Mouse (Mus musculus) embryo, embryonic 10 days (tissue): ENCODE measurements around the gene Tsen34.

Experiments used
- DNase-seq: peaks from one replicate; pipeline ENCODE4 v3.0.0-alpha.2; 2015; ENCODE audit warnings: low spot score

Tsen34 gene

DNA sequence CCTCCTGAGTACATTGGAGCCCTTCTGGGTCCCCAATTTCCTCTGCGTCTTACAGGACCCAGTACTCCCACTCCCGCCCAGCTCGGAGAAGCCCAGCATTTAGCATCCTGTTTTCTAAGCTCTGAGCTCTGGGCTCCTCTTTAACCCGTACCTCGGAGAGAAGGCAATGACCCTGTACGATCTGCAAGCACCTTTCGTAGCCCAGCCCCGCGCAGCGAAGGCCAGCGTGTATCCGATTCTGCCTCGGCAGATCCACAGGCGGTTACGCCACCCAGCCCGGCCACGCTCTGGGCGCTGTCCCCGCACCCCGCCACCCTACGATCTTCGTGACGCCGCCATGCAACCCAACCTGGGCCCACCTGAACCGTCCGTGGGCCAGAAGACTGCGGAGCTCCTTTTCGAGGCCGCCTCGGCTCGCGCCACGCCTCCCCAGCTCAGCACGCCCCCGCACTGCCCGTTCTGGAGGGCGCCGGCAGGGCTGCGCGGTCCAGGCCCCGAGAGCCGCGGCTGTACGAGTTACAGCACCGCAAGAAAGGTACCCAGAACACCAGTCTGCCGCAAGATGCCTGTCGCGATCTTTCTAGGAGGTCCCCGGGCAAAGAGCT lies at the start of gene Tsen34:
Gene Tsen34, plus strand, starts transcription at position 482 of the 605 bp plus-strand sequence.
- DNase-seq = no peak

DNA sequence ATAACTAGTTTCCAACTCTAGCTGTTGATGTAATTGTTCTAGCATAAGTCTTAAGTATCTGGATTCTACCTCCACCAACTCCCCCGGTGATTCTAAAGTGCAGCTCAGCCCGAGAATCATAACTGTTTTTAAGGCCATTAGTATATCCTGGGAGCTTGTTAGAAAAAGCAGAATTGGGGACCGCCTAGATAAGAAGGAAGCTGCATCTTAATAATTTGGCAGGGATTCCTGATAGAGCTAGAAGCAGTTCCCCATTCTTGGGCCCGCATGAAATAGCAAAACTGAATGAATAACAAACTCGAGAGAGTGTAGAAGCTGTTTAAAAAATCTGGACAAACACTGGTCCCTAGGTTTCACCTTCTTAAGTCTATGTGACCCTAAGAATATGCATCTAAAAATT lies 49.3 kb upstream of the Tsen34 start:
- DNase-seq = no peak

DNA sequence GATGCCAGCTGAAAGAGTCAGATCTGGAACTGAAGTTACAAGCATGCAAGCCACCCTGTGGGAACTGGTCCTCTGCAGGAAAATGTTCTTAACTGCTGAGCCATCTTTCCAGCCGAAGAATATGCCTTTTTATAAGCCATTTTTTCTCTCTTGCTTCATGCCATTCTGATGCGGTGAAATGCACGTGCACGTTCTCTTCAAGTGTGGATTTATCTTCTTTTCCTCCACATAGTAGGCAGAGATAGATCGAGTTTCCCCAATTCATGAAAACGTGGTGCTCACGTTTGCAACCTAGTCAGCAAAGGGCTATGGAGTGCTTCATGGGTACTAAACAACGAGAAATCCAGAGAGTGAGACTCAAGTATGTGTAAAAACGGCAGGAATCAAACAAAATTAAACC lies 48.8 kb upstream of the Tsen34 start:
- no peak for DNase-seq

DNA sequence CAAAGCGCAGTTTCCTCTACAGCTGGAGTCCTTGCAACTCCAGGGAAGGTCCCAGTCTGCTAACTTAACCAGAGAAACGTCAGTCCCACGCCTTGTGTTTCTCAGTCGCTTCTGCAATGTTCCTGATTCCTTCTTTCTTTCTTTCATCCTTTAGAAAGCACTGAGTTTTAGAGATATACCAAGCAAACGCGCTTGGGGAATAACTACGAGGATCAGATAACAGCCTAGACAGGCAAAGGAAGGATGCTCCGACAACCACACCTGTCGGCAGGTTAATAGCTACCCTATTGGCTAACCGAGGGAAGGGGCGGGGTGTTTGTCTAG lies 48.4 kb upstream of the Tsen34 start:
- DNase-seq = peak; percentile 16

DNA sequence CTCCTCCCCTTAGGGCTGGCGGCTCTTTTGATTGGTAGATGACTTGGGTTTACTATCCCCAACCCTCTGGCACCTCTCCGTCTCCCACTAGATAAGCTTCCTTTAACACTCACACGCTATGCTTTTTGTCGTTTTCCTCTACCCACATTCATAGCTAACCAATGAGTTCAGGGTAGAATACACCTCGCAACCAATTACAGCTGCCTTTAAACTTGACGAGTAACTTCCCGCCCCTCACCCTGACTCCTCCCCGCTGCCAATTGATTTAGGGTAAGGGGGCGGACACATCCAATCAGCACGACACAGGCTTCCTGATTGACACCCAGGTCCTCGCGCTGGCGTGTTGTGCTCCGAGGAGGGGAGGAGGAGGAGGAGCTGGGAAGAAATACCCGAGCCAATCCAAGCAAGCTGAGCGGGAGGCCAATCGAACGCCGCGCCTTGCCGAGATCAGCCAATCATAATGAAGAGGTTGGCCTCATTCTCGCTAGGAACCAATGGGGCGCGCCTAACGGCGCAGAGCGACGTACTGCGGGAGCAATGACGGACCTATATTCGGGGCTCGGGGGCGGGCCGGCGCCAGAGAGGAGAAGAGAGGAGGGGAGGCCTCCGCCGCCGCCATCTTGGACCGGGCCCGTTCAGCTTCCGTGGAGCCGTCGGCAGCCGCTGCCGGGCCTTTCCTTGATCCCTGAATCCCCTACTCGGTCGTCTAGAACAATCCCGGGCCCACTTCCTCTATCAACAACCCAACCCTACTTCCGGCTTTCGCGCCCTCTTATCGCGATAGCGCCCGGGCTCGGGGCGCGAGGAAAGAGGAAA lies 47.8 kb upstream of the Tsen34 start, which contains the start of gene Cnot3:
Gene Cnot3, plus strand, starts transcription at position 597 of the 816 bp plus-strand sequence.
- DNase-seq = peak; percentile 99

DNA sequence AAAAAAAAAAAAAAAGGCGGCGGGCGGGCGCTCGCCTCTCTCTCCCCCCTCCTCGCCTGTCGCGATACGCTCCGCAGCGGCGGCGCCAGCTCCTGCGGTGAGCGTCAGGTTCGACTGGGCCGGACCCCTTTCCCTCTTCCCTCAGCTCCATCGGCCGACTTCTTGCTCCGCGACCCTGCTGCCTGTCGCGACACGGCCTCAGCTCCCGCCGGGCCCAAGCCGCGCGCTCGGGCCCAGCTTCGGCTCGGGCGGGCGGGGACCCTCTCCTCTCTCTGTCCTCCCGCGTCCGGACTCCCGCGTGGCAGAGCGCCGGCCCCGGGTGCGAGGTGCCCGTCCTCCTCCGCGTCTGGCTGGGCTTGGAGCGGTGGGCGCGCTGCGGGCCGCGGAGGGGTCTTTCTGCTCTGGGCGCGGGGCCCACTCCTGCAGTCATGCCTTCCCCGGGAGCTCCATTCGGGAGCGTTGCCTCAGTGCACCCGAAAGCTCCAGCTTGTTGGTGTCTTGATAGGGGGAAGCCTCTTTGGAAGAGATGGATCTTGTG lies 47.1 kb upstream of the Tsen34 start:
- DNase-seq = peak; percentile 42

DNA sequence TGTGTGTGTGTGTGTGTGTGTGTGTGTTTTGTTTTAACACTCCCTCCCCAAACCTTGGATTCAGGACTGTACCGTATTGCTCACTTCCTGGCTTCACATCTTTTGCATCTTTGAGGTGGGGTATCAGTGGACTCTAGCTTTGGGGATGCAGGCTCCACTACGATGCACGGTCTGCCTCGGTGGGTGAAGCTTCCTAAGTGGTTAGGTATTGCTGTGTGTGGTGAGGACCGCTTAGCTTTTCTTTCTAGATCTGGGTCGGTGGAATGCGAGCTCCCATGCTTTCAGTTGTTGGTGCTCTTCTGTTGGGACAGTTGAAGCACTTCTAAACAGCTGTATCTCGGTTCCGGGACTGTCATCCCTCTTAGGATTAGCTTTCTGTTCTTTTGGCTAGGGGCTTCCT lies 46.5 kb upstream of the Tsen34 start:
- DNase-seq = no peak

DNA sequence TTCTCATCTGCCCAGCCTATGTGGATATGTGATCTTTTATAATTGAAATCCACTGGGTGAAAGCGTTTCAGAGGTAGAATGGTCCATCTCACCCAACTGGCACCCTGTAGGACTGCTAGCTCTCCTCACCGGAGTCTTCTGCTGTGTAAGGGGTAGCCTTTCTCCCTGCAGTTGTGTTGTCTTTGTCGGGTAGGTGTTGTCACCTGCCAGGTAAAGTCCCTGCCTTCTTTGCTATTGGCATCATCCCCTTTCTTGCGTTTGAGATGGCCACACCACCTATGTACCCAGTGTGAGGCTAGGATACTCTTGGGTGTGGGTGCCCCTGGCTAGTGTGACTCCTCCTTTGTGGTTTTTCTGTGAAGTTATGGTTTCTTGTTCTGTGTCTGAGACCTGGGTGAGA lies 46.0 kb upstream of the Tsen34 start:
- DNase-seq = no peak

DNA sequence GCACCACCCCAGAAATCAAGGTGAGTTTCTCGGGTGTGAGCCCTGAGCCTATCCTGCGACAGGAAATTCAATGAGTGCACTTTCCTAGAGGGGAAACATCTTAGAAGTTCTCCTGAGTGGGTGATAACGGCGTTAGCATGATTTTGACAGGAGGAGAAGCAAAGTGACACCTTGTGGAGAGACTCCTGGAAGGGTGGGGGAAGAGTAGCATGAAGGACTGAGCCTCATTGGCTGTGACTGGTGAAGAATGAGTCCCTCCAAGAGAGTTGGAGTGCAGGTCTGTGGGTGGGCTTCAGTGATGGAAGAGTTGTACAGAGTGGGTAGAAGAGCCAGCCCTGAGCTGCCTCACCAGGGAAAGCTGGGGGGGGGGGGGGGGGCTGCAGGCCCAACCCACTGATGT lies 35.7 kb upstream of the Tsen34 start:
- no peak for DNase-seq

DNA sequence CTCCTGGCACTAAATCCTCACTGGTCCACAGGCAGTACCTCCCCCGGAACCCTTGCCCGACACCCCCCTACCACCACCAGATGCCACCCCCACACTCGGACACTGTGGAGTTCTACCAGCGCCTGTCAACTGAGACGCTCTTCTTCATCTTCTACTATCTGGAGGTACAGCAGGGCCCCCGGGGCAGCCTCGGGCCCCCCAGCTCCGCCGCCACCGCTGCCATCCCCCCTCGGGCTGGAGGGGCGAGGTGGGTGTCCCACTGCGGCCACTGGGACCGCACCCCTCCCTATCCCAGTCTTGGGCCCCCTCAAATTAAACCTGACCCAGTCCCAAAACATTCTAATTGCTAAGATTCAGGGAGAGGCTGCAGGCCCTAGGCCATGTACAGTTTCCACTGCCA lies 34.1 kb upstream of the Tsen34 start:
- DNase-seq = no peak

DNA sequence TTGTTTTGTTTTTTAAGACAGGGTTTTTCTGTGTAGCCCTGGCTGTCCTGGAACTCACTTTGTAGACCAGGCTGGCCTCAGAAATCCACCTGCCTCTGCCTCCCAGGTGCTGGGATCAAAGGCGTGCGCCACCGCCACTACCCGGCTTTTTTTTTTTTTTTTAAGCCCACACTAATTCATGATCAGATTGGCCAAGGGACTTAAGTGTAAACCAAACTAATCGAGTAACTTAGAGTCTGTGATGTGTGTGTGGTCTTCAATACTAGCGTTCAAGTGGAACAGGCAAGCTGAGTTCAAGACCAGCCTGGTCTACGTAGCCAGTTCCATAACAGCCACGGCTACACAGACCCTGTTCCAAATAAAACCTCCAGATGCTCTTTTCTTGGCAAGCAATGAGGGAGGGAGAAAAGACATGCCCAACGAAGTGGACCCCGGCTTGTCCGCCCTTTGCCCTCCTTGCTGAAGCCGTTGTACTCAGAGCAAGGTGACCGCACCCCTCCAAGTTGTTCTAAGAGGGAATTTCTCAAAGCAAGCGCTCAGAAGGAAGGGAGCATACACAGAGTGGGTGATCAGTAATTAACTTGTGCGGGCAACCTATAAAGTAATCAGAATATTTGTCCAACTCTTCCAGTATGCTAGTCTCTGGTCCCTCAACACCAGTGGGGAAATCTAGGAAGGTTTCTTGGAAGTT lies 28.0 kb upstream of the Tsen34 start:
- DNase-seq = peak; percentile 33

DNA sequence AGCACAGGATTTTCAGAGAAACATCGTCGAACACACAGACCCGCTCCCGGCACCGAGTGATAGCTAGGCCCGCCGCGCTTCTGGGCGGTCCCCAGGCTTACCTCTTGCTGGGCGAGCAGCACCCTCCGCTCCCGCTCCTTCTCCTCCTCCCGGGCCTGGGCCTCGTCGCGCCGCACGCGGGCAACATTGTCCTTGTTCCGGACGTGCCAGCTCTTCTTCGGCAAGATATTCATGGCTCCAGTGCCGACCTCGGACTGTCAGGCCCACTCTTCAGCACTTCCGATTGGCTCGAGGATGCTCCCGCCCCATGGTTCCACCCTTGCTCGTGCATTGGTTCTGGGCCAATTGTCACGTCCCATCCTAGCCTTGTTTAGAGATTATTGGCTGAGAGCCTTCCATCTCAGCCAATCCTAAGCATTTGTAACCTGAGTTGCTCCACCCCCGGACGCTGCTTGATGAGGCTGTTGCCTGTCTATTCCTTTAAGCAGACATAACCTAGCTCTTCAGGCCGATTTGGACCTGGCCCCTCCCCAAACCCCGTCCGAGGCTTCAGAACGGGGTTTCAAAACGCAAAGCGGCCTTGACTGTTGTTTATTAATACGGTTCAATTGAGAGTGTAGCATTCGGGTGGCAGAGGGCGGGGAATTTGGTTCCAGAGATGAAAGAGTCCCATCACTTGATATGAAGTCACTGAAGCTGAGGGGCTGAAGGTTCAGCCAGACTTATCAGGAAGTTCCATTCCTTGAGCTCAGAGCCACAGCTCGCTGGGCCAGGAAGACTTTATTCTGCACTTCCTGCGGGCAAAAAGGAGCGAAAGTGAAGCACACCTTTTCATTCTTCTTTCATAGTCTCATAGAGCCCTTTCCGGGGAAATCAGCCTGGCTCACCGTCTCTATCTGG lies 27.2 kb upstream of the Tsen34 start, which contains the start of gene Leng1:
Gene Leng1, minus strand, starts transcription at position 626 of the 900 bp plus-strand sequence.
- peak; percentile 98 for DNase-seq

DNA sequence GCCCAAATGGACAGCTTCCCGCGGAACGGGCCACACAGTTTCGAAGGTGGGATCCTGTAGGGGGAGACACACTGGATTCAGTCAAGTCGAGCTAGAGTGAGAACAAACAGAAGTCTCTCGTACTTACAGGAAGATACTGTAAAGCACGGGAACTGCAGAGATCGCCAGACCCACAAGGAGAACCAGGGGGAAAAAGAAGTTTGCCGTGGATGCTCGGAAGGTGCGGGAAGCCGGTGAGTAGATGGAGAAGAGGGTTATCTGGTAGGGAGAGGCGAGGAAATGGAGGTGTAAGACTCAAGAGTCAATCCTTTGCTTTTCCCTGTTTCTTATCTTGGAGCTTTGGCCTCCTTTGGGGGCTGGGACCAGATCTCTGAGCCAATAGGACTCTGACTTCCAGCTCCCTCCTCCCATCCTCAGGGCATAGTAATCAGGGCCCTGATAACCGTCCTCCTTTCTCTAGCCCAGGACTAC lies 25.7 kb upstream of the Tsen34 start:
- DNase-seq = peak; percentile 27

DNA sequence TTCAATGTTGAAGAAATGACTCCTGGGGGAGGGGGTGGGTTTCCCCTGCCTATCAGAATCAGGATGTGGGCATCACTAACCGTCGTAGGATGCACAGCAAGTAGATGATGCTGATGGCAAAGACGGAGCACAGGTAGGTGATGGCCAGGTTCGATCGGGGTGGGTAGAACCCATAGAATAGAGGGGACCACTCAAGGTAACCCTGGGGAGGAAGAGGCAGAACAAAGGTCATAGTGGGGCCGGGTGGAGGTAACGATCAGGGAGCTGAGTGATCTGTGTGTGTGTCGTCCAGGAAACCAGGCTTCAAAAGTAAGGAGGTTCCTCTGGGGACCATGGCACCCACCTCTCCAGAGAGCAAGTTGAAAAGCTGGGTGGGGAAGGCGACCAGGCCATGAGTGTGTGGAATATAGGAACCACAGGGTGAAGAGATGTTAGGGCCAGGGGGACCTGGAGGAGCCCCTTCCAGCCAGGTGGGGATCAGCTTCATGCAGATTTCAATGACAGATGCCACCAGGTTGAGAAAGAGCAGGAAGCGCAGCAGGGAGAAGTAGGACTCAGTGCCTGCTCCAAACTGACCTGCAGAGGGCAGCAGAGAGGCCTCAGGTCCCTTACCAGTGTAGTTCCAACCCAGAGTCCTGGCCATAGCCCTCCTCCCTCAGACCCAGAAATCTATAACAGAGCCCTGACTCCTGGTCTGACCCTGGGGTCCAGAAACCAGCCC lies 18.0 kb upstream of the Tsen34 start:
- peak; percentile 88 for DNase-seq

DNA sequence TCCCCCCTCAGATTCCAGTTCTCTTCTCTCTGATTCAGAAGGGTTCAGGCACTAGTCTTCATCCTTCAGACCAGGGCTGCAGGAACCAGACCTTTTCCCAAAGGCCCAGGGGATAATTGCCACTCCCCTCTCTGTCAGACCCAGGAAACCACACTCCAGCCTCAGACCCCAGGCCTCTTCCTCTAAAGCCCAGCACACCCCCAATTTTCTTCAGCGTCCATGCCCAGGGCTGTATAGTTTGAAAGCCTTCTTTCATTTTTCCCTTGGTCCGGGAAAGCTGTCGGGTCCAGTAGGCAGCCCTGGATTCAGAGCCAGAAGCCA lies 17.5 kb upstream of the Tsen34 start:
- no peak for DNase-seq

DNA sequence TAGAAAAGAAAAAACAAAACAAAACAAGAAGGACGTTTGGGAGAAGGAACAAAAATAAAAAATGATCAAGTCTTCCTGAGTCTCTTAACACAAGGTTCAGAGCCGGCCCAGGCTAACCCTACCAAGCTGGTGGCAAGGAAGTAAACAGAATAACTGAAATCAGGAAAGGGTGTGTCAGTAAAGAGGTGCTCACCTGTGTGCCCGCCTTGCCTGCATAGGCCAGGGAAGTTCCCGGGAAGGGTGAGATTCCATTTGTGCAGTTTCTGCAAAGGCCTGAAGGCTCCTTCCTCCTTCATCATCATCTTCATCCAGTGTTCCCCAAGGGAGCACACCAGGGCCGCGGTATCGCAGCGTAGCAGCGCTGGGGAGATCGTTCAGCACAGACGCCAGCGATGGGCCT lies 16.3 kb upstream of the Tsen34 start:
- no peak for DNase-seq

DNA sequence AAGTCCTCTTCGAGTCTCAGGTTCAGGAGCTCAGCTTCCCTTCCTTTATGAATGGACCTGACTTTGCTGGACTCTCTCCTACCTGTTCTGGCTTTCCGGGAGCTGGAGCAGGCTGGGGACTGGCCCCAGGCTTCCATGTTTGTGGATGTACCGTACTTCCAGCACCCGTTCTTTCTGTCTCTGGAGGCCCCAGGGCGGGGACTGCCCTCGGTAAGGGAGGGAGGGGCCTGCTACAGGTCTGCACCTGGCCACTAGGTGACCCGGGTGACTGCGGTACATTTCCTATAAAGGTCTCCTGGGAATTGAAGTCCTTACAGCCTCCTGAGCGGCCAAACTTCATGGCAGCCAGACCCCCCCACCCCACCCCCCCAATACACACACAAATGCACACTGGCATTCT lies 15.3 kb upstream of the Tsen34 start, which contains the start of gene Tmc4:
Gene Tmc4, minus strand, starts transcription at position 212 of the 400 bp plus-strand sequence.
- DNase-seq = no peak

DNA sequence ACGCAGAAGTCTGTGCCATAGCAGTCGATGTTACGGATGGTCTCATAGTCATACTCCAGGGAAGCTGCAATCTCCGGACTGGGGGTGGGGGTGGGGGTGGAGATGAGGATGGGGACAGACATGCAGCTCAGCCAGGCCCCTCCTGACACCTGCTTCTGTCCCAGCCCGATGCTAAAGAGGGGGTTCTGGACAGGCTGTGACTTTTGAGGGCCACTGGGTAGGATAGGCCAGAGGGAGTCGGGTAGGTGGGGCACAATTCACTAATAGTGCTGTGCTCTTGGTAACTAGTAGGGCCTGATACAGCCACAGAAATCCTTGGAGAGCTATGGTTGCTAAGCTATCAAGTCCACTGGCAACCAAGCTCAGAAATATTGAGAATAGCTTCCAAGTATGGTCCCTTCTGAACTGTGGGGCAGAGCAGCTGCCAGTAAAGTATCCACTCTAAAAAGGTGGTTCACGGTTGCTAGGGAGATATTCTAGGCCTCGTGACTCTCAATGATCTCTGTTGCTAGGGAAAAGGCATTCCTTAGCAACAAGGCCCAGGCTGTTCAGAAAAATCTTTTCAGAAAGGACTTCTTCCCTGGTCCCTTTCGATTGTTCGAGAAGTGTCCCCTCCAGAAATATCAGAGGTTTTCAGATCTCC lies 8.6 kb upstream of the Tsen34 start:
- peak; percentile 31 for DNase-seq

DNA sequence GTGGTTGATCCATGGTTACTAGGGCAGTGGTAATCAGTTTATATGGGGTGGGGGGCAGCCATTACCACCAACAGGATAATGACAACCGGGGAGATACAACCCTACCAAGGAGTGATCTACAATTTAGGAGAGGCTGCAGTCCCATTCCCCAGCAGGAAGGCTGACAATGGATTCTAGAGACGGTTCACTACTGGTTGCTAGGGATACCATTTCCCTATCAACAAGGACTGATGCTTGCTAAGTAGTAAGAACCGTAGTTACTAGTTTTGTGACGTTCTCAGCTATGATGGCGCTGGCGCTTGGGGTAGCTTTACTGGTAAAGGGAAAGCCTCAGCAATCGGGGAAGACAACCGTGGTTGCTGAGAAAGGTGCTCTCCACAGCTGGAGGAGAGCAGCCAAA lies 8.0 kb upstream of the Tsen34 start:
- DNase-seq = no peak

DNA sequence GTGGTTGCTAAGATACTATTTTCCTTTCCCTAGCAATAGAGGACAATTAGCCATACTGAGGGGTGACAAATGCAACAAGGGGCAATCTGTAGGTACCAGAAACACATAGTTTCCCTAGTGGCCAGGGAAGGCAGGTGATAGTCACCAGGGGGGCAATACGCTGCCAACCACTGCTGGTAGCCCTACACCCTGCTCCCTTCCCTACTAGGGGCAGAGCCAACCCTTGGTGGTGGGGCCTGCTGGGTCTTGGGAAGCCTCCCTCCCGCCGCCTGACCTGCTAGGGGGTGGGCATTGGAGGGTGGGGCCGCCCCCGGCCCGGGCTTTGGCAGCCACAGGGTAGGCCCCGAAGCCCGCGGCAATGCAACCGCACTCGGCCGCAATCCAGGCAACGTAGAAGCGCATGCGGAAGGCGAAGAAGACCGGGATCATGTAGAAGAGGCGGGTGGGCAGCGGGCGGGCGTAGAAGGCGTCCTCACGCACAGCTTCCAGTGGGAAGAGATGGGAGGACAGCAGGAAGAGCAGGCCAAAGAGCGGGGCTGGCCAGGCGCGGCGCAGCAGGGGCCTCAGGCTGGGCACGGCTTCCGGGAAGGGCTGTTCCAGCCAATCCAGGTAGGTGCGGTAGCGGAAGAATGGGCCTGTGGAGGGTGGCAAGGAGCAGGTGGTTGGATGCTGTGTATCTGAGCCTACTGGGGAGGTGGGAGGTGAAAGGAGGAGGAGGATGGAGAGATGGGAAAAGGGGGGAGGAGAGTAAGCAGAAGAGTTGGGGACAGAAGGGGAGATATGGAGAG lies 7.1 kb upstream of the Tsen34 start:
- DNase-seq = no peak
